Mouse (Mus musculus): ENCODE measurements around the gene Tspan1.

GRCm38 (mm10) chr4:116127956-116128355 is 39.4 kb downstream of the Tspan1 start:
- TF ChIP-seq ELF1 (IDR thresholded peaks at IDR 0.05; ENCODE audit: low read depth, low read length) (no peak), POLR2A (IDR thresholded peaks at IDR 0.05; ENCODE audit: low read depth, low read length) (no peak), TBP (conservative IDR thresholded peaks at IDR 0.05; ENCODE audit: low read depth, low read length) (no peak), CTCF (conservative IDR thresholded peaks at IDR 0.05 in 1 of 2, IDR thresholded peaks at IDR 0.05 in 1 of 2; ENCODE audit: low read depth in 2 of 2, low read length in 2 of 2) (no peak), HCFC1 (IDR thresholded peaks at IDR 0.05; ENCODE audit: low read depth, low read length) (no peak), USF2 (conservative IDR thresholded peaks at IDR 0.05; ENCODE audit: low read depth, low read length) (no peak), MYC (IDR thresholded peaks at IDR 0.05; ENCODE audit: low read depth, low read length) (no peak)

All from CH12.LX (cell line).